Mouse (Mus musculus) myocyte (in vitro differentiated cells): Measurements from ENCODE around the gene Scrt2. TPM values are rescaled to one million over a fixed set of nuclear protein-coding genes. Genes with fewer than 3 reads are reported as not detected.

ENCODE experiments used
- H3K27me3 ChIP-seq: one replicate; pipeline ENCODE4 v1.6.1; 2011; ENCODE audit not compliant: control insufficient read depth, insufficient read depth, insufficient read length
- H3K36me3 ChIP-seq: one replicate; pipeline ENCODE4 v1.6.1; 2011; ENCODE audit not compliant: control insufficient read depth, insufficient read depth
- H3K4me2 ChIP-seq: one replicate; pipeline ENCODE4 v1.6.1; 2011; ENCODE audit warnings: low read depth, control low read depth
- H3K4me3 ChIP-seq: one replicate; pipeline ENCODE4 v1.5.1; 2011; ENCODE audit warnings: mild to moderate bottlenecking, control low read depth, moderate library complexity
- H3K79me2 ChIP-seq: one replicate; pipeline ENCODE4 v1.6.1; 2011; ENCODE audit not compliant: control insufficient read depth, insufficient read depth
- H3ac ChIP-seq: one replicate; pipeline ENCODE4 v1.6.1; 2011; ENCODE audit not compliant: control insufficient read depth, insufficient read length
- CEBPB ChIP-seq: IDR thresholded peaks from 2 replicates; pipeline ENCODE4 v1.6.1; 2011; ENCODE audit warnings: mild to moderate bottlenecking, moderate library complexity; ENCODE audit not compliant: poor library complexity, insufficient read depth, severe bottlenecking
- E2F4 ChIP-seq: IDR thresholded peaks from one replicate; pipeline ENCODE4 v1.6.1; 2011; ENCODE audit warnings: mild to moderate bottlenecking, control low read depth, moderate library complexity; ENCODE audit not compliant: insufficient read depth
- MAX ChIP-seq: IDR thresholded peaks from one replicate; pipeline ENCODE4 v1.6.1; 2011; ENCODE audit warnings: low read depth, mild to moderate bottlenecking, control low read depth
- MYOD1 ChIP-seq, 3 experiments: IDR thresholded peaks; one replicate each; pipeline ENCODE4 v1.6.1; 2011; ENCODE audit warnings: control low read depth in 2 of 3, low read depth in 2 of 3, mild to moderate bottlenecking in 2 of 3, moderate library complexity in 1 of 3; ENCODE audit not compliant: insufficient read length in 2 of 3, control insufficient read depth in 1 of 3
- MYOG ChIP-seq, 3 experiments: IDR thresholded peaks; one replicate each; pipeline ENCODE4 v1.6.1; 2011; ENCODE audit warnings: control low read depth in 2 of 3, low read depth in 2 of 3, mild to moderate bottlenecking in 2 of 3; ENCODE audit not compliant: insufficient read length in 2 of 3, control insufficient read depth in 1 of 3, insufficient read depth in 1 of 3
- POLR2A ChIP-seq: IDR thresholded peaks from one replicate; pipeline ENCODE4 v1.6.1; 2011; ENCODE audit warnings: low read depth, mild to moderate bottlenecking, control low read depth, moderate library complexity; ENCODE audit not compliant: insufficient read length
- POLR2AphosphoS2 ChIP-seq: IDR thresholded peaks from one replicate; pipeline ENCODE4 v1.6.1; 2011; ENCODE audit warnings: low read depth, control low read depth; ENCODE audit not compliant: insufficient read length
- REST ChIP-seq: IDR thresholded peaks from one replicate; pipeline ENCODE4 v1.6.1; 2011; ENCODE audit warnings: mild to moderate bottlenecking, control low read depth, moderate library complexity; ENCODE audit not compliant: insufficient read depth, insufficient read length
- SRF ChIP-seq: IDR thresholded peaks from one replicate; pipeline ENCODE4 v1.6.1; 2011; ENCODE audit warnings: low read depth; ENCODE audit not compliant: control insufficient read depth, insufficient read length
- TCF12 ChIP-seq: IDR thresholded peaks from one replicate; pipeline ENCODE4 v1.6.1; 2011; ENCODE audit warnings: mild to moderate bottlenecking, control low read depth; ENCODE audit not compliant: poor library complexity, insufficient read depth, severe bottlenecking
- TCF3 ChIP-seq: IDR thresholded peaks from one replicate; pipeline ENCODE4 v1.6.1; 2011; ENCODE audit warnings: low read depth, control low read depth; ENCODE audit not compliant: insufficient read length
- USF1 ChIP-seq: IDR thresholded peaks from one replicate; pipeline ENCODE4 v1.6.1; 2011; ENCODE audit warnings: low read depth, mild to moderate bottlenecking, control low read depth, moderate library complexity
- polyA plus RNA-seq: library from polyadenylated mRNA; unstranded; fragments of >200 nt; fragmentation: generic; extraction: Trizol; gene quantifications from one replicate; pipeline ENCODE4 v1.2.1, GENCODE M21; 2012; ENCODE audit warnings: missing spikeins

Scrt2 gene
- polyA plus RNA-seq, 1 experiment = not detected

GRCm38 (mm10) chr2:152090486-152090885 lies 9.2 kb downstream of the Scrt2 start:
- Histone ChIP-seq H3ac (no peak overlapping the region), H3K36me3 (no peaks in the 10 kb centered on the region), H3K27me3 (peaks cover 4% of the 10 kb centered on the region), H3K79me2 (no peaks in the 10 kb centered on the region), H3K4me3 (no peak overlapping the region), H3K4me2 (no peak overlapping the region)
- TF ChIP-seq TCF3 (no peak), POLR2AphosphoS2 (no peak), SRF (no peak), USF1 (no peak), REST (no peak), MYOG (IDR thresholded peaks at IDR 0.05; ENCODE audit: control insufficient read depth in 1 of 3, insufficient read depth in 1 of 3, insufficient read length in 2 of 3, low read depth in 2 of 3) (no peak), CEBPB (no peak)

DNA sequence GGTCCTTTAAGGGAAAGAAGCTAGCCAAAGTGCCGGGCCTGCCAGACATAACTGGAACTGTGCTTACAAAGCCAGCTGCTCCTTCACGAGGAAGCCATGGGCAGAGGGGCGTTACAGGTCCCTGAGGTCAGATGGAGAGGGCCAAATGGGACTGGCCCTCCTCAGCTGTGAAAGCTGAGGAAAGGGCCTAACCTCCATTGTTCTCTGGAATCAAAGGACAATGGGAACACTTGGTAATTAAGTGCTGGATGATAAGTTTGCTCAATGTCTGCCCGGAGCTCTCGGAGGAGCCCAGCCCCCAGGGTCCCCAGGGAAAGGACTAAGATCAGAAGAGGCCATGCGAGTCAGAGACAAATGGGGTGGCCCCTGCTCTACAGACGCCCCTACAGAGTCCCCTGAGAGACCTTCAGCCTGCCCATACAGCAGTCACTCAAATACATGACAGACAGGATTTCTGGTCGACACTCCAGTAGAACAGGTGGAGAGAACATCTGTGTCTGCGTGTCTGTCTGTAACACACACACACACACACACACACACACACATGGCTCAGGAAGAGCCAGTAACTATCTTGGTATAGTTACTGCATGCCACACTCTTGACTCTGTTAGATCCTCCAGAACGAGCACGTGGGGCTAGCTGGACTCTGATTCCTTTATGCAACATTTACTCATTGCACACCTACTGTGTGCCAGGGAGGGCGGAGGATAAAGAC lies 10.2 kb downstream of the Scrt2 start:
- H3K27me3 ChIP-seq = peaks cover 4% of the 10 kb centered on the region
- H3K79me2 ChIP-seq = no peaks in the 10 kb centered on the region
- no peak for TF ChIP-seq REST
- no peak for TF ChIP-seq TCF12
- TF ChIP-seq USF1 = no peak
- no peak for TF ChIP-seq SRF
- no peak for TF ChIP-seq MAX
- TF ChIP-seq MYOD1 (IDR thresholded peaks at IDR 0.05; ENCODE audit: control insufficient read depth in 1 of 3, insufficient read length in 2 of 3, low read depth in 2 of 3) = no peak
- TF ChIP-seq E2F4 = no peak
- TF ChIP-seq TCF3 = no peak
- TF ChIP-seq MYOG (IDR thresholded peaks at IDR 0.05; ENCODE audit: control insufficient read depth in 1 of 3, insufficient read depth in 1 of 3, insufficient read length in 2 of 3, low read depth in 2 of 3) = no peak
- no peaks in the 10 kb centered on the region for H3K36me3 ChIP-seq
- no peak overlapping the region for H3K4me2 ChIP-seq
- no peak overlapping the region for H3ac ChIP-seq
- H3K4me3 ChIP-seq = no peak overlapping the region

DNA sequence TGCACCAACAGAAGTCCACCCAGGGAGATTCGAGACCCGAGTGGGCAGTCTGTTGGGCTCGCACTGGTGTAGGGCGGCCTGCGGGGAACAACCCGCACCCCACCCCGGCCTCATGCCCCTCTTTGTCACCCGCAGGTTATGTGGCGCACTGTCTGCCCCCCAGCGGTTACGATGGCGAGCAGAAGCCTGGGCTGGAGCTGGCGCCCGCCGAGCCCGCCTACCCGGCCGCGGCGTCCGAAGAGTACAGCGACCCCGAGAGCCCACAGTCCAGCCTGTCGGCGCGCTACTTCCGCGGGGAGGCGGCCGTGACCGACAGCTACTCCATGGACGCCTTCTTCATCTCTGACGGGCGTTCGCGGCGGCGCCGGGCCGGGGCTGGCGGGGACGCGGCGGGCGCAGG lies 11.6 kb downstream of the Scrt2 start:
- no peaks in the 10 kb centered on the region for H3K79me2 ChIP-seq
- H3K36me3 ChIP-seq = no peaks in the 10 kb centered on the region
- no peak overlapping the region for H3K4me2 ChIP-seq
- TF ChIP-seq TCF12 = no peak
- TF ChIP-seq REST = no peak
- TF ChIP-seq MYOD1 (IDR thresholded peaks at IDR 0.05; ENCODE audit: control insufficient read depth in 1 of 3, insufficient read length in 2 of 3, low read depth in 2 of 3) = no peak
- TF ChIP-seq MYOG (IDR thresholded peaks at IDR 0.05; ENCODE audit: control insufficient read depth in 1 of 3, insufficient read depth in 1 of 3, insufficient read length in 2 of 3, low read depth in 2 of 3) = no peak
- no peak for TF ChIP-seq CEBPB
- no peak for TF ChIP-seq POLR2A
- no peak for TF ChIP-seq POLR2AphosphoS2
- no peak for TF ChIP-seq E2F4
- no peak overlapping the region for H3K4me3 ChIP-seq
- no peak overlapping the region for H3ac ChIP-seq
- peaks cover 6% of the 10 kb centered on the region for H3K27me3 ChIP-seq

- Histone ChIP-seq H3K36me3 (no peaks in the 10 kb centered on the region), H3ac (no peak overlapping the region), H3K79me2 (no peaks in the 10 kb centered on the region), H3K4me2 (no peak overlapping the region), H3K27me3 (peaks cover 8% of the 10 kb centered on the region), H3K4me3 (no peak overlapping the region)
- no peak for TF ChIP-seq POLR2AphosphoS2
- TF ChIP-seq MAX = no peak
Measured at GRCm38 (mm10) chr2:152093356-152093792, 12.0 kb downstream of the Scrt2 start.

DNA sequence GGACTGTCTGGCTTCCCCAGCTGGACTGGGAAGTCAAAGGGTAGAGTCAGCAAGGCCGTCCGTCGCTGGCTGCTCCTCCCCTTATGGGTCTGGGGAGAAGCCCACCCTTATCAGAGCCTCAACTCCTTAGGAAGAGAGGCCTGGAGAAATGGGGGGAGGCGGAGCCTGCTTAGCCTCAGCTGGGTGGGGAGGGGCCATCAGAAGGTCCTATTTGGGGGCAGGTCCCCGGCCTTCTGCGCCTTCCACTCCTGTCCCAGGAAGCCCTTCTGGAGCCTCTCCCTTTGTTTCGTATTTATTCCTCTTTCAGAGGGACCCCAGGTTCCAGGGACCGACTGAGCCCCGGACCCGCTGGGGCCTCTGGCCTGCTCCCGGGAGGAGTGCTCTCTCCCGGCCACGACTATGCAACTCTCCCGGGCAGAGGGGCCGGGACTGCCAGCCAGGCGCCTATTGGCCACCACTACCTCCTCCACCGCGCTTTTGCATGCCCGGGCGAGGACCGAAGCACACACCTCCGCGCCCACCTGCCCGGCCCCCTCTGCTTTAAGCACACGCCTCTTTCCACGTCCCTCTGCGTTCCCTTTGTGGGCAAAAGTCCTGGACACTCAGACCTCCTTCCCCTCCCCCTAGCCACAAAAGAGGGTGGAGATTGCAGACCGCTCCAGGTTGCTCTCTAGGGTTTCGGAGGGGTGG lies 13.7 kb downstream of the Scrt2 start:
- Histone ChIP-seq H3K36me3 (no peaks in the 10 kb centered on the region), H3K79me2 (no peaks in the 10 kb centered on the region), H3K4me2 (no peak overlapping the region), H3K27me3 (peaks cover 10% of the 10 kb centered on the region), H3K4me3 (no peak overlapping the region), H3ac (no peak overlapping the region)
- no peak for TF ChIP-seq TCF12
- no peak for TF ChIP-seq E2F4
- TF ChIP-seq SRF = no peak
- no peak for TF ChIP-seq USF1
- TF ChIP-seq MYOD1 (IDR thresholded peaks at IDR 0.05; ENCODE audit: control insufficient read depth in 1 of 3, insufficient read length in 2 of 3, low read depth in 2 of 3) = no peak
- no peak for TF ChIP-seq CEBPB
- TF ChIP-seq MYOG (IDR thresholded peaks at IDR 0.05; ENCODE audit: control insufficient read depth in 1 of 3, insufficient read depth in 1 of 3, insufficient read length in 2 of 3, low read depth in 2 of 3) = no peak
- TF ChIP-seq TCF3 = no peak
- no peak for TF ChIP-seq POLR2AphosphoS2
- no peak for TF ChIP-seq POLR2A
- no peak for TF ChIP-seq MAX
- TF ChIP-seq REST = no peak
